Mouse (Mus musculus) midbrain, postnatal 0 days (tissue): Measurements from ENCODE around the gene Dgkq. TPM values are rescaled to one million over a fixed set of nuclear protein-coding genes. Genes with fewer than 3 reads are reported as not detected.

Experiments
- ATAC-seq: fragments of 200-750 bp; cut with Nextera tagmentation; 2 replicates; pipeline ENCODE4 v1.8.0; 2017; ENCODE audit warnings: moderate number of reproducible peaks, mild to moderate bottlenecking, moderate TSS enrichment, moderate library complexity; ENCODE audit not compliant: low FRiP score
- DNase-seq: peaks from one replicate; pipeline ENCODE4 v3.0.0-alpha.2; 2015; ENCODE audit warnings: low spot score
- H3K27ac ChIP-seq: fragments of 300-500 bp; sonication (generic); 2 replicates; pipeline ENCODE4 v1.5.1; 2014; ENCODE audit warnings: low read depth, mild to moderate bottlenecking, low read length, mixed read lengths
- H3K27me3 ChIP-seq: fragments of 300-500 bp; sonication (generic); 2 replicates; pipeline ENCODE4 v1.6.1; 2014; ENCODE audit warnings: low read length, control low read depth, mixed read lengths; ENCODE audit not compliant: insufficient read depth
- H3K36me3 ChIP-seq: fragments of 300-500 bp; sonication (generic); 2 replicates; pipeline ENCODE4 v1.6.1; 2014; ENCODE audit warnings: low read length, control low read depth, mixed read lengths; ENCODE audit not compliant: insufficient read depth
- H3K4me1 ChIP-seq: fragments of 300-500 bp; sonication (generic); 2 replicates; pipeline ENCODE4 v1.6.1; 2014; ENCODE audit warnings: mild to moderate bottlenecking, control low read depth, antibody characterized with exemption, low read length, mixed read lengths; ENCODE audit not compliant: insufficient read depth
- H3K4me2 ChIP-seq: fragments of 300-500 bp; sonication (generic); 2 replicates; pipeline ENCODE4 v1.6.1; 2014; ENCODE audit warnings: low read depth, mild to moderate bottlenecking, low read length, mixed read lengths; ENCODE audit not compliant: poor library complexity, severe bottlenecking
- H3K4me3 ChIP-seq: fragments of 300-500 bp; sonication (generic); 2 replicates; pipeline ENCODE4 v1.5.1; 2014; ENCODE audit warnings: low read depth, mild to moderate bottlenecking, low read length, moderate library complexity
- H3K9ac ChIP-seq: fragments of 300-500 bp; sonication (generic); replicated peaks from 2 replicates; pipeline ENCODE4 v1.6.1; 2014; ENCODE audit warnings: mild to moderate bottlenecking, low read length, moderate library complexity, mixed read lengths; ENCODE audit not compliant: poor library complexity, severe bottlenecking
- H3K9me3 ChIP-seq: fragments of 300-500 bp; sonication (generic); 2 replicates; pipeline ENCODE4 v1.6.1; 2016; ENCODE audit warnings: low read length, control low read depth
- CTCF ChIP-seq: IDR thresholded peaks from 2 replicates; pipeline ENCODE4 v1.5.1; 2016; ENCODE audit warnings: antibody characterized with exemption, mild to moderate bottlenecking
- WGBS: fragments of 180-500 bp; shearing (Covaris S2); extraction: QIAGEN DNeasy Blood & Tissue Kit; methylation state at CpG from one replicate; pipeline ENCODE4 v1.1.7; 2014; 5-methylcytosine and 5-hydroxymethylcytosine counted together
- polyA plus RNA-seq: library from polyadenylated mRNA; unstranded; fragments of >200 nt; fragmentation: Nextera tagmentation; extraction: Ambion mirVana; gene quantifications from 2 replicates; pipeline ENCODE4 v1.2.1, GENCODE M21; 2015
- total RNA-seq: library from RNA; depleted of rRNA; stranded (reverse); fragments of >200 nt; gene quantifications from 2 replicates; pipeline ENCODE4 v1.2.3, GENCODE M21; 2014

The Dgkq gene
- total and polyA plus RNA-seq, 2 experiments from 2014 or later, result 23.7 to 45.4 TPM

DNA sequence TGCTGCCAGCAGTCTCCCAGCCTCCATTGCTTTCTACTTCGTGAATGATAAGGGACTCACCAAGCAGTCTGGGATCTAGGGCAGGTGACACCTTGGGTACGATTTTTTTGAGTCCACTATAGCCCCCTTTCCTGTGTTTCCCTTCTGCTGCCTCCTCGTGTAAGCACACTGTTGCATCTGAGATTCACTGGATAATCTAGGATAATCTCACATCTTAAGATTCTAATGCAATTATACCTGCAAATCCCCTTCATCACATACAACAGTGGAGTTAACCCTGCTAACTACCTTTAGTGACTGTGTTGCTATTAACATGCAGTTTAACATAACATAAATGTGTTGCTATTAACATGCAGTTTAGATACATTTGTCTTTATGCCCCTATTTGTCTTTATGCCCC is 4.4 kb downstream of the Dgkq start:
- DNase-seq (no peak), ATAC-seq (no peak)
- H3K9me3 ChIP-seq, result no peaks in the 10 kb centered on the region
- H3K4me2 ChIP-seq, result no peak overlapping the region
- WGBS, result 45% methylated on average over 3 of the region's 3 CpGs
- no peaks in the 10 kb centered on the region for H3K36me3 ChIP-seq
- H3K9ac ChIP-seq, result no peak overlapping the region
- no peak overlapping the region for H3K4me3 ChIP-seq
- H3K4me1 ChIP-seq, result peaks cover 5% of the 10 kb centered on the region; the same call in 1 of the 2 replicates
- no peak for TF ChIP-seq CTCF
- no peak overlapping the region for H3K27ac ChIP-seq
- H3K27me3 ChIP-seq, result no peaks in the 10 kb centered on the region

DNA sequence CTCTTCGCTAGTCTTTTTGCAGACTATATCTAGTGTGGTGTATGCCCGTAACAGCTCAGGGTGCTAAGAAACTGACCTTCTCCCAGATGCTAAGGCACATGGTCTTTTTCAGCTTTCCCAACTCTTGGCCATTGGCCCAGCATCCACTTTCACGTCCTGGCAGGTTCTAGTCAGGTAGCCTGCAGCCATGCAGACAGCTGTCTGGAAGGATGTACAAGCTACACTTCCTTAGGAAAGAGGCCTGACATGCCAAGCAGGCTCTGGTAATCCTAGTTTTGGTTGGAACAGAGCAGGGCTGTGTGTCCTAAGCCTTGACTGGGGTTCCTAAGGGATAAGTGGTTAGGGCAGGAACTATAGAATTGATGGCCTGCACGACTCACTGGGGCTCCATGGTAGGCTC is 6.7 kb downstream of the Dgkq start:
- Histone ChIP-seq H3K27me3 (no peaks in the 10 kb centered on the region), H3K9me3 (no peaks in the 10 kb centered on the region), H3K27ac (no peak overlapping the region), H3K4me3 (no peak overlapping the region), H3K36me3 (0 out of 2 replicates have a peak, but pooled peaks cover 2% of the 10 kb centered on the region), H3K4me2 (no peak overlapping the region), H3K4me1 (peaks cover 6% of the 10 kb centered on the region; the same call in 1 of the 2 replicates), H3K9ac (no peak overlapping the region)
- 86% methylated on average over 4 of the region's 4 CpGs for WGBS
- no peak for DNase-seq
- ATAC-seq, result no peak
- TF ChIP-seq CTCF, result no peak

DNA sequence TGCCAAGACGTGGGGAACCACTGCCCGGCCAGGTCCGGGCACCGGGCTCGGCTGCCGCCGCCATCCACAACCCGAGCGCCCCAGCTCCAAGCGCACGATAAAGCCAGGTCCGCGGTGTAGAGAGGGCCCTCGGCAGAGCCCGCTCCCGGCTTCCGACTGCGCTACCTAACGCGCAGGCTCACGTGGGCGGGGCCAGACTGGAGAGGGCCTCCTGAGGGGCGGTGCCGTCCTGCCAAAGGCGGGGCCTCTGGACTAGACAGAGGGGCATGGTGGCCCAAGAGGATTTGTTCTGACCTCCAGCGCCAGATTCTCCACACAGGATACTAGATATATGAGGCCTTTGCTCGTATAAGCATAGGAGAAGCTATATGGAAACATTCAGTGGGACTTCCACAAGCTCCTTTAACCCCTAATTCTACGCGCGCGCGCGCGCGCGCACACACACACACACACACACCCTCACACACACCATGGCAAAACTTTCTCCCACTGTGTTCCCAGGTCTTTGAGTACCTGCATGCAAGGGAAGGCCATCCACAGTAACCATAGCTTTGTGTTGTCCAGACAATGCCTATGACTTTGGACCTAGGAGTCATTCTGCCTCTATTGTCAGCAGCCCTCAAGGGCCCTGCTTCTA is 8.7 kb downstream of the Dgkq start:
- Histone ChIP-seq H3K9me3 (no peaks in the 10 kb centered on the region), H3K4me2 (peak overlapping the region; percentile 94), H3K27me3 (no peaks in the 10 kb centered on the region), H3K9ac (peak overlapping the region; percentile 96), H3K36me3 (peaks cover 18% of the 10 kb centered on the region), H3K4me1 (peaks cover 6% of the 10 kb centered on the region; the same call in 1 of the 2 replicates), H3K27ac (peak overlapping the region; percentile 51), H3K4me3 (peak overlapping the region; percentile 93)
- WGBS, result 14% methylated on average over 36 of the region's 36 CpGs
- peak; percentile 92 for DNase-seq
- no peak for TF ChIP-seq CTCF
- ATAC-seq, result peak; percentile 93

DNA sequence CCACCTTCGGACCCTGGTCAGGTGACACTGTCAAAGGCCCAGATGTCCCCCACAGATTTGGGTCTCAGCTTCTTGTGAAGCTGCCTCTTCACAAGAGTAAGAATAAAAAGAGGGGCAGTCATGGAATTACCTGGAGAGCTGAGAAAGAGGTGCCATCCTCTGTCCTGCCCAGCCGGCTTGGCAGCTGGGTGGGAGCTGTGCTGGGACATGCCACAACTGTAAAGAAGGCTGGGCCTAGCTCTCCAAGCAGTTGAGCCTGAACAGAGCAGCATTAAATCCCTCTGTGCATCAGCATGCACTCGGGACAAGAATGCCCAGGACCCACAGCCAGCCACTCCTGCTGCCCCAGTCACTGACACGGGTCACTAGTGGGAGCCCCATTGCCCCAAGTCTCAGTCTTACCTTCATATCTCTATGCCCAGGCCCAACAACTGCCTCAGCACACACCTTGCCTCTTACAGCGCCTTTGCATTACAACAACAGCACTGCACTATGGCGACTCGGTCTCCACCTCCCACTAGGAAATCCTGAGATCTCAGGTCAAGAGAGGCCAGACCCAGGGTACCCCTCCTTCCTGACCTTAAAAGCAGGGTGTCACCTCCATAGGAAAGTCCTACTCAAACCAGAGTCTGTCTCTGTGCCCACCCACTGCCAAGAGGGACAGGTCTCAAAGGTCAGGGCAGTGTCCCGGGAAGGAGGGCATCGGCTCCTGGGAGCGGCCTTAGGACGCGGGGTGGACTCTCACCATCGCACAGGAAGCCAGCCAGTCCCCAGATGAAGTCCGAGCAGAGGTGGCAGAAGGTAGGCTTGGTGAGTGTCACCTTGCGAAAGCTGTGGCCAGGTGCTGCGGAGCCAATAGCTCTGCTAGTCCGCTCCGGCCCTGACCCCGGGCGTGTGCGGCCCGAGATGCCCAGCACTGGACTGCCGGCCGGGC is 9.5 kb downstream of the Dgkq start, which contains the start of gene Idua:
Idua (plus strand) TSS at position 634 of the 934 bp plus-strand sequence.
- Histone ChIP-seq H3K36me3 (peaks cover 26% of the 10 kb centered on the region), H3K9ac (peak within 1 kb of the TSS; percentile 96), H3K9me3 (no peaks in the 10 kb centered on the region), H3K4me2 (peak within 1 kb of the TSS; percentile 94), H3K4me1 (peaks cover 6% of the 10 kb centered on the region; the same call in 1 of the 2 replicates), H3K27ac (peak within 1 kb of the TSS; percentile 51), H3K4me3 (peak within 1 kb of the TSS; percentile 93), H3K27me3 (no peaks in the 10 kb centered on the region)
- DNase-seq (no peak), ATAC-seq (peak; percentile 41)
- WGBS, result 9% methylated on average over 24 of the region's 24 CpGs
- TF ChIP-seq CTCF, result no peak

DNA sequence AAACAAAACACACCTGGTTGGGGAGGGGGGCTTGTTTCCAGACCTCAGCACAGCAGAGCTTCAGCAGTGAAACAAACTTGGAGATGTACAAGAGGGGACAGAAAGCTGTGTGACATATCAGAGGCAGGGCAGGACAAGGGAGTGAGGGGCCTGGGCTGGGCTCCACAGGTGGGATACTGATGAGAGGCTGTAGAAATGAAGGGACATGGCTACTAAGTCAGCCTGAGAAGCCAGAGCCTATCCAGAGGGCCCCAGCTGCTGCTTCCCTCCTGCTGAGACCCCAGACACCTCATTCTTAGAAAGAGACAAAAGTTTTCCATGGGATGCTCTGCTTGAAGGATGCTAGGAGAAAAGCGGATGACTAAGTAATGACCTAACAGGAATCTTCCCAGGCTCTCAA is 10.9 kb downstream of the Dgkq start:
- TF ChIP-seq CTCF, result no peak
- Histone ChIP-seq H3K27me3 (no peaks in the 10 kb centered on the region), H3K4me1 (peaks cover 6% of the 10 kb centered on the region; the same call in 1 of the 2 replicates), H3K27ac (no peak overlapping the region), H3K4me3 (no peak overlapping the region), H3K9ac (no peak overlapping the region), H3K9me3 (no peaks in the 10 kb centered on the region), H3K36me3 (peaks cover 40% of the 10 kb centered on the region), H3K4me2 (no peak overlapping the region)
- DNase-seq (no peak), ATAC-seq (no peak)
- 75% methylated on average over 1 of the region's 1 CpGs for WGBS
